Mouse (Mus musculus) thymus, postnatal 36 days (tissue): ENCODE measurements around the gene Pdpn.
A peak's percentile ranks its signal among the peaks of the same experiment; 100 is the strongest.

Experiments
- DNase-seq, 2 experiments: peaks; one replicate each; pipeline ENCODE4 v3.0.0; 2022; ENCODE audit warnings: mixed read lengths in 2 of 2

Pdpn gene

GRCm38 (mm10) chr4:143238241-143239031, 60.9 kb downstream of the Pdpn start:
- DNase-seq = peak; percentile 33 to 49

DNA sequence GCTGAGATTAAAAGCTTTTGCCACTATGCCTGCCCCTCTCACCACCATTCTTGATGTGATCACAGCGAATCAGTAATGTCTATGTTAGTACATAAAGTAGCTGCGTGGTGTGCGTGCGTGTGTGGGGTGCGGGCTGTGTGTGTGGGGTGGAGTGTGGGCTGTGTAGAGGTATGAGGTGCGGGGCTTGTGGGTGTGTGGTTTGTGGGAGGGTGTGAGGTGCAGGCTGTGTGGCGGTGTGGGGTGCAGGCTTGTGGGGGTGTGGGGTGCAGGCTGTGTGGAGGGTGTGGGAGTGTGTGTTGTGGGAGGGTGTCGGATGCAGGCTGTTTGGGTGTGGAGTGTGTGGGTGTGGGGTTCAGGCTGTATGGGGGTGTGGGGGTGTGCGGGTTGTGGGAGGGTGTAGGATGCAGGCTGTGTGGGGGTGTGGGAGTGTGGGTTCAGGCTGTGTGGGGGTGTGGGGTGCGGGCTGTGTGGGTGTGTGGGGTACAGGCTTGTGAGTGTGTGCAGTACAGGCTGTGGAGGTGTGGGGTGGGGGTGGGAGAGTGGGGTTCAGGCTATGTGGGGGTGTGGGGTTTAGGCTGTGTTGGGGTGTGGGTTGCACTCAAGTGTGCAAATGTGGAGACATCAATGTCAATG, 67.5 kb downstream of the Pdpn start:
- no peak for DNase-seq

DNA sequence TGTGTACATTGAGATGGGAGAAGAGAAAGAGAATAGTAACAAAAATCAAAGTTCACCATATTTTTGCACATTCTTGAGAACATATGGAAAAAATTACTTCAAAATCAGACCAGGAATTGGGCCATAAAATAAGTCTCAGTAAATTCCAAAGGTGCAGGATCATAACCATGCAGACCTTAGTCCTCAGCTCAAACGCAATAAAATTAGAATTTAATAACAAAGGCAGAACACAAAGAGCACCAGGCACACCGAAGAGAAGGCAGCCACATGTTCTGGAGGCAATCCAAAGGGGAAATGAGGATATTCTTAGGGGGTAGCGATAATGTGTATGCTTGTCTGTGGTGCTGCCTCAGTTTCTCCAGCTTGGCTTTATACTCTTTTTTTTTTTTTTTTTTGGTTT, 68.3 kb downstream of the Pdpn start:
- no peak for DNase-seq

GRCm38 (mm10) chr4:143227976-143228375, 71.4 kb downstream of the Pdpn start:
- DNase-seq = no peak

DNA sequence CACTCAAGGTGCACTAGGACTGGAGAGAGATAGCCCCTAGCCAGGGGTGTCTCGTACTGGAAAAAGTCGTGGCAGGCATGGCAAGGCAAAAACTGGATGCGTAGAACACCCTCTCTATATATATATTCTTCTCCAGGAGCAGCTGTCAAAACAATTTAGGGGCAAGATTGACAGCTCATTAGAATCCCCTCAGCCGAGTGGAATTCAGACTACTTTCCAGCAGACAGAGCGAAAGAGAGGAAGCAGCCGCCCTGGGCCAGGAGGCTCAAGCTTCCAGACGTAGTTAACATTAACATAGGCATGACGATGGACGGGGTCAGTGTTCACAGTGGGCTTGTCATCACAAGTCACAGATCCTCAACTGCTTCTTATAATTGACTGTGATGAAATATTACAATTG, 73.5 kb downstream of the Pdpn start:
- no peak for DNase-seq

DNA sequence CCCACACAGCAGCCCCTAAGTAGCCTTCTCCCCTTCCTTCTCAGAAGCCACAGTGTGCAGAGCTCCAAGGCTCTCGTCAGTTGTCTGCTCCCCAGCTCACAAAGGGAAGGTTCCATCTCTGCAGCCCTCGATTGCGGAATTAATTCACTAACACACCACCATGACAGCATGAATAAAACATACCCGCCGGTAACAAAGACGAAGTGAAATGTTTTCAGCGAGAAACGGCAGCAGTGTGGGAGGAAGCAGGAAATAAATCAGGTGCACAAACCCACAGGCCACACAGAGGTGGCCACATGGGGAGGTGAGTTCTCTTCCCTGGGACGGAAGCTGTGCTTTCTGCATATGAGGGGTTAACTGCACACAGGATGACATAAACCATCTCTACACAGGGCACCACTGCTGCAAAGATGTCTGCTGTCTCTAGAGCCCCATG, 80.0 kb downstream of the Pdpn start:
- DNase-seq = peak; percentile 37 to 54

GRCm38 (mm10) chr4:143218858-143219257, 80.5 kb downstream of the Pdpn start:
- DNase-seq = no peak
